Mouse (Mus musculus) neural tube, embryonic 15.5 days (tissue): ENCODE results near the gene Nosip. TPM values are rescaled to one million over a fixed set of nuclear protein-coding genes. Genes with fewer than 3 reads are reported as not detected.

Experiments
- ATAC-seq: fragments of 200-750 bp; cut with Nextera tagmentation; 2 replicates; pipeline ENCODE4 v1.8.0; 2017; ENCODE audit warnings: mild to moderate bottlenecking, moderate TSS enrichment, moderate library complexity; ENCODE audit not compliant: low FRiP score
- H3K27ac ChIP-seq: fragments of 300-500 bp; sonication (generic); replicated peaks from 2 replicates; pipeline ENCODE4 v1.5.1; 2015; ENCODE audit warnings: mild to moderate bottlenecking, inconsistent platforms
- H3K27me3 ChIP-seq: fragments of 300-500 bp; sonication (generic); replicated peaks from 2 replicates; pipeline ENCODE4 v1.6.1; 2015; ENCODE audit warnings: inconsistent platforms
- H3K36me3 ChIP-seq: fragments of 300-500 bp; sonication (generic); 2 replicates; pipeline ENCODE4 v1.6.1; 2015; ENCODE audit warnings: inconsistent platforms
- H3K4me1 ChIP-seq: fragments of 300-500 bp; sonication (generic); 2 replicates; pipeline ENCODE4 v1.6.1; 2015; ENCODE audit warnings: inconsistent platforms
- H3K4me2 ChIP-seq: fragments of 300-500 bp; sonication (generic); 2 replicates; pipeline ENCODE4 v1.6.1; 2015; ENCODE audit warnings: inconsistent platforms, mild to moderate bottlenecking, moderate library complexity
- H3K4me3 ChIP-seq: fragments of 300-500 bp; sonication (generic); replicated peaks from 2 replicates; pipeline ENCODE4 v1.5.1; 2015; ENCODE audit warnings: mild to moderate bottlenecking, inconsistent platforms
- H3K9ac ChIP-seq: fragments of 300-500 bp; sonication (generic); replicated peaks from 2 replicates; pipeline ENCODE4 v1.6.1; 2015; ENCODE audit warnings: mild to moderate bottlenecking, inconsistent platforms
- H3K9me3 ChIP-seq: fragments of 300-500 bp; sonication (generic); replicated peaks from 2 replicates; pipeline ENCODE4 v1.6.1; 2016; ENCODE audit warnings: inconsistent platforms
- WGBS: fragments of 180-500 bp; shearing (Covaris S2); methylation state at CpG from one replicate; pipeline ENCODE4 v1.1.7; 2015; ENCODE audit warnings: mixed read lengths; 5-methylcytosine and 5-hydroxymethylcytosine counted together
- polyA plus RNA-seq: library from polyadenylated mRNA; unstranded; fragments of >200 nt; fragmentation: Nextera tagmentation; extraction: Ambion mirVana; gene quantifications from 2 replicates; pipeline ENCODE4 v1.2.1, GENCODE M21; 2015

The Nosip gene
- polyA plus RNA-seq, result 65.8 and 66.5 TPM in 2 replicates

DNA sequence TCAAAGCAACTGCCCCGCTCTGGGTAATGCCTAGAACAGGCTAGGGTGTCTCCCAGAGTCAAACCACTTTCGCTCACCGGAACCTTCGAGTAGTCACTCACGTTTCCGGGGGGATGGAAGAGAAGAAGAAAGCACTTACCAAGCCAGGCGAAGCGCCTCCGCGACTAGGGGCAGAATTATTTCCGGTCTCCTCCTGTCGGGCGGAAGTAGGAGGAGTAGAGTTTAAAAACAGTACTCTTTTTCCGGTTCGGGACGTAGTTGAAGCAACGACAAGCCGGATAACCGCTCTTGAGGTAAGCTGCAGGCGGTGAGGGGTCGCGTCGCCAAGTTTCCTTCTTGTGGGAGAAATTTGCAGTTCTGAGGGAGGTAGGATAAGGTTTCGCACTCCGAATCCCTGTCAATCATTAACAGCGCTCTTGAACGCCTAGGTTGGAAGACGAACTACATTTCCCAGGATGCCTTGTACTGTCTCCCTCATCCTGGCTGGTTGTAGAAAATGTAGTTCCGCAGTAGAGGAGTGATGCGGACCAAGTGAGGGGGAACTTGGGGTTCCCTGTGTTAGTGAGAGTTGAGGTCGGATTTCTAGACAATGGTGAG lies at the start of gene Nosip, which contains the start of gene Prrg2:
TSS of gene Nosip (plus strand) at position 191 of the 597 bp plus-strand sequence.
TSS of gene Prrg2 (minus strand) at position 439 of the 597 bp plus-strand sequence.
- no peaks in the 10 kb centered on the region for H3K27me3 ChIP-seq
- peaks cover 35% of the 10 kb centered on the region for H3K4me1 ChIP-seq
- peak within 1 kb of the TSS; percentile 62 for H3K4me3 ChIP-seq
- WGBS, result under 1% methylated on average over 31 of the region's 31 CpGs
- peak within 1 kb of the TSS; percentile 94 for H3K27ac ChIP-seq
- H3K36me3 ChIP-seq, result no peaks in the 10 kb centered on the region
- peak within 1 kb of the TSS; percentile 63 for H3K9ac ChIP-seq
- H3K9me3 ChIP-seq, result no peaks in the 10 kb centered on the region
- H3K4me2 ChIP-seq, result peak within 1 kb of the TSS; percentile 67
- peak; percentile 89 for ATAC-seq

DNA sequence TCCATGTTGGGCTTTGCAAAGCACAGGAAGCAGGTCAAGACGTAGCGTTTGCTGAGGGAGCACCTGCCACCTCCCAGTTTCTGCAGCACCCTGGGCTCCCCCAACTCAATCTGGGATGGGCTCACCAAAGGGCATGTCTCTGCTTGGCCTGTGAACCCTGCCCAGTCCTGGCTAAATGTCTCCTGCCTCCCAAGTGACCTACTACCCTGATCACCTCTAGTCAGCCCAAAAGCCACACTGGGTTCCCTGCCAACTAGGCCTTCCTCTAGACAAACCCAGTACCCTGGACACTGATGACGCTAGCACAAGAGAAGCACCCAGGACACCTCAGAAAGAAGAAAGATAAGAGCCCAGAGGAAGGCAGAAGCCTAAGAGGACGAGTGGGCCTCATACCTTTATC lies 49.4 kb upstream of the Nosip start:
- Histone ChIP-seq H3K4me1 (peaks cover 39% of the 10 kb centered on the region), H3K4me2 (no peak overlapping the region), H3K9me3 (no peaks in the 10 kb centered on the region), H3K9ac (no peak overlapping the region), H3K27ac (no peak overlapping the region), H3K36me3 (peaks cover 58% of the 10 kb centered on the region), H3K27me3 (no peaks in the 10 kb centered on the region), H3K4me3 (no peak overlapping the region)
- 84% methylated on average over 4 of the region's 4 CpGs for WGBS
- no peak for ATAC-seq

DNA sequence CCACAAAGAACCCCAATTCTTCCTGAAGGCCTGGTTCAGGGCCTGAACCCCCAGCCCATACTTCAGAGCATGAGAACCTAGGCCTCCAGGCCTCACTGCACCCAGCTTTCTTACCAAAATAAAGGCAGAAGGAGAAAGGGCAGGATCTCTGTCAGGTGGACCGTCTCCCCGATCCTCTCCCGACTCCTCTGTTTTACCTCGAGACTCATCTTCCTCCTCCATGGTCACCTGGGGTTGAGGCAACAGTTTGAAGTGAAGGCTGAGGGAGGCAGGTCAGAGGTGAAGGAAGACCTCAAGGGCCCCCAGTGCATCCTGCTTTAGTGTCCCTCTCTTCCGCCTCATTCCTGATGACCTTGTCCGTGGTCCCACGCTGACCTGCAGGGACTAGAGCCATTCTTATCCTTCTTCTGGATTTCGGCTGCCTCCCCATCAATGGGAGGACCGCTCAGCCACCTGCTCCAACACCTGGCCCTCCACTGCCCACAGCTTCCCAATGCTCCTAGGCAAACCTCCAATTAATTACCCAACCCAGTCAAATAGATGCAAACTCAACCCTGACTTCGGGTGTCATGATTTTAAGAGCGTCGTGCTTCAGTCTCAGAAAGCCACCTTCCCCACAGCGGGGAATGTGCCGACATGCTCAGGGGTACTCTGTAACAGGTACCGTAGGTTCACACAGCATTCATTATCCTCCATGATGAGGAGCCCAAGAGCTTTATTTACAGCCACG lies 48.7 kb upstream of the Nosip start:
- H3K36me3 ChIP-seq, result peaks cover 51% of the 10 kb centered on the region
- H3K4me3 ChIP-seq, result no peak overlapping the region
- H3K27me3 ChIP-seq, result no peaks in the 10 kb centered on the region
- ATAC-seq, result no peak
- WGBS, result 96% methylated on average over 16 of the region's 16 CpGs
- no peak overlapping the region for H3K9ac ChIP-seq
- no peaks in the 10 kb centered on the region for H3K9me3 ChIP-seq
- peaks cover 44% of the 10 kb centered on the region for H3K4me1 ChIP-seq
- H3K27ac ChIP-seq, result no peak overlapping the region
- no peak overlapping the region for H3K4me2 ChIP-seq

DNA sequence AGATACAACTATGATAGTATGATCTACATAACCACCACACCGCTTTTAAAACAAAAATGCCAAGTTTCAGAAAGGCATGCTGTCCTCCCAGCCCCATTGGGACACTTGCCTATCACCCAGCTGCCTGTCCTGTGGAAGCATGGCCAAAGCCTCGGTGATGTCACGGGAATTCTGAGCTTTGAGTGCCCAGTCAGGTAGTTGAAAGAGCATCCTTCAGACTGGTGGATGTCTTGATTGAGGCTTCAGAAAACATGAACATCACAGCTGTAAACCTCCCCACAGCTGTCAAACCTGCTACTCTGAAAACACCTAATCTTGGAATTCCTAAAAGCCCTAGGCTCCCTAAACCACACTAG lies 48.2 kb upstream of the Nosip start:
- Histone ChIP-seq H3K4me2 (no peak overlapping the region), H3K36me3 (peaks cover 45% of the 10 kb centered on the region), H3K4me1 (peaks cover 50% of the 10 kb centered on the region), H3K27ac (no peak overlapping the region), H3K9me3 (no peaks in the 10 kb centered on the region), H3K27me3 (peaks cover 5% of the 10 kb centered on the region; the same call in 1 of the 2 replicates), H3K9ac (no peak overlapping the region), H3K4me3 (0 out of 2 replicates have a peak overlapping the region, but pooled peaks have one; percentile 91)
- ATAC-seq, result no peak
- WGBS, result 97% methylated on average over 3 of the region's 3 CpGs

DNA sequence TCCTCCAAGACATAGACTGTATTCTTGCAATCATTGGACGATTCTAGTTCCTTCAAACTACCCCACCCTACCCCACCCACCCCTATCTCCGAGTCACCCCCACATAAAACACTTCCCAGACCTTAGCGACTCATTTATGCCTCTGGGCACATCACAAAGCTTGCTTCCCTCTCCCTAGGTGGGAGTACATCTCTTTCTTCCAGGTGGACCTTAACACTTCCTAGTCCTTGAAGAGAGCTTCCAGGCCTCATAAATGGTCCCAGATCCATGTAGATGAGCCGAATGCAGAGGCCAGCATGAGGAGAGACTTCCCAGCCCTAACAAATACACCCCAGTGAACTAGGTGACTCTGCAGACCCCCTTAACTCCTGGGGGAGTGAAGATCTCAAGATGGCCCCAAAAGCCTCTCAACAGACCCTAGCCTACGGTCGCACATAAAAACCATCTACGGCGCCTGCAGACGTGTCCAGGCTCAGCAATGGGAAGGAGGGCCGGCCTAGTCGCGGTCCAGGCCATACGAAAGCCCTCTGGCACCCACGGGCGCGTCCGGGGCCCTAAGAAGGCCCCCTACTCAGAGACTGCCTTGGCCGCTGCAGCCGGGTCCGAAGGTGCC lies 46.8 kb upstream of the Nosip start:
- Histone ChIP-seq H3K27ac (peak overlapping the region; percentile 84), H3K4me3 (peak overlapping the region; percentile 91), H3K9me3 (no peaks in the 10 kb centered on the region), H3K4me1 (peaks cover 50% of the 10 kb centered on the region), H3K27me3 (peaks cover 5% of the 10 kb centered on the region; the same call in 1 of the 2 replicates), H3K9ac (peak overlapping the region; percentile 88), H3K4me2 (peak overlapping the region; percentile 86), H3K36me3 (peaks cover 32% of the 10 kb centered on the region)
- WGBS, result 2% methylated on average over 20 of the region's 20 CpGs
- ATAC-seq, result no peak; the same call in 1 of the 2 replicates

DNA sequence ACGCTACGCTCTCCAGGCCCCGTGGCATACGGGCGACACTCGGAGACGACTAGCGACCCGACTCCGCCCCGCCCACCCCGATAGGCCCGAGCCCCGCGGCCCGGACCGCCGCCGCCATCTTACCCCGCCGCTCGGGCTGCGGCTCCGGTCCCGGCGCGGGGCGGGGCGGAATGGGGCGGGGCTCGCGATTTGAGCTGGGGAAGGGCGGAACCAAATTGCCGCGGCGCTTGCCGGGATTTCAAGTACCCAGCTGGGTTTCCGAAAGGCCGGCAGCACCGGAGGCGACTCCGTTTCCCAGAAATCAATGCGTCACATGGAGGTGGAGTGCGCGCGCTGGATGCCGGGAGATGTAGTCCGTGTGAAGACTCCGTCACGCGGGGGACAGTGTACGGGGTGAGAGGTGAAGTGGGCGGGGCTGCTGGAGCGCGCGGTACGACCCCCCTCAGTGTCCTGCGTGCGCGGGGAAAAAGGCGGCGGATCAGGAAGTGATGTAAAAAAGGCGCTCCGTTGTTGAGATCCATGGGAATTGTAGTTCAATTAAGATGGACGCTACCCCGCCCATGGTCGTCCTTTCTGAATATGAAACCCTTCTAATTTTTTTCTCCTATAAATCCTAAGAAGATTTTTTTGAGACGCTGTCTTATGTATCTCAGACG lies 46.1 kb upstream of the Nosip start, which contains the start of gene Scaf1:
TSS of gene Scaf1 (minus strand) at position 407 of the 656 bp plus-strand sequence.
- H3K4me2 ChIP-seq, result peak within 1 kb of the TSS; percentile 86
- H3K9me3 ChIP-seq, result no peaks in the 10 kb centered on the region
- peak within 1 kb of the TSS; percentile 84 for H3K27ac ChIP-seq
- peaks cover 5% of the 10 kb centered on the region; the same call in 1 of the 2 replicates for H3K27me3 ChIP-seq
- peak within 1 kb of the TSS; percentile 91 for H3K4me3 ChIP-seq
- peak; percentile 95 for ATAC-seq
- WGBS, result under 1% methylated on average over 68 of the region's 69 CpGs
- H3K9ac ChIP-seq, result peak within 1 kb of the TSS; percentile 88
- H3K4me1 ChIP-seq, result peaks cover 50% of the 10 kb centered on the region
- peaks cover 28% of the 10 kb centered on the region for H3K36me3 ChIP-seq

DNA sequence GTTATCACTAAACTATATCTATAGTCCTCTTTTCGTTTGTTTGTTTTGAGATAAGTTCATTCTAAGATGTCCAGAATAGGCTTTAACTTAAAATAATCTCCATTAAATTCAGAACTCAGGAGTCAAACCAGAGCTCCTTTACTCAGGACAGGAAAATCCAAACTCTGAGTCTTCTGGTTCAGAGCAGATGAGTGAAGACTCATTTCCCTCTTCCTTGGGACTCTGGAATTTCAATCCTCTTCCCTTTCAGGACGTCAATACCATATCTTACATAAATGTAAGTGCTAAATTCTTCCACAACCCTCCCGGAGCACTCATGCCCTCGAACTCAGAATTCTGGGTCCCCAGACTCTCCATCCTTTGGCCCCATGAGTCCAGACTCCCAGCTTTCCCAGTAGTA lies 45.5 kb upstream of the Nosip start:
- peaks cover 22% of the 10 kb centered on the region for H3K36me3 ChIP-seq
- ATAC-seq, result no peak
- peaks cover 50% of the 10 kb centered on the region for H3K4me1 ChIP-seq
- under 1% methylated on average over 4 of the region's 4 CpGs for WGBS
- peak overlapping the region; percentile 45 for H3K9ac ChIP-seq
- H3K4me3 ChIP-seq, result peak overlapping the region; percentile 91
- peak overlapping the region; percentile 86 for H3K4me2 ChIP-seq
- H3K9me3 ChIP-seq, result no peaks in the 10 kb centered on the region
- peak overlapping the region; percentile 84 for H3K27ac ChIP-seq
- H3K27me3 ChIP-seq, result peaks cover 5% of the 10 kb centered on the region; the same call in 1 of the 2 replicates

DNA sequence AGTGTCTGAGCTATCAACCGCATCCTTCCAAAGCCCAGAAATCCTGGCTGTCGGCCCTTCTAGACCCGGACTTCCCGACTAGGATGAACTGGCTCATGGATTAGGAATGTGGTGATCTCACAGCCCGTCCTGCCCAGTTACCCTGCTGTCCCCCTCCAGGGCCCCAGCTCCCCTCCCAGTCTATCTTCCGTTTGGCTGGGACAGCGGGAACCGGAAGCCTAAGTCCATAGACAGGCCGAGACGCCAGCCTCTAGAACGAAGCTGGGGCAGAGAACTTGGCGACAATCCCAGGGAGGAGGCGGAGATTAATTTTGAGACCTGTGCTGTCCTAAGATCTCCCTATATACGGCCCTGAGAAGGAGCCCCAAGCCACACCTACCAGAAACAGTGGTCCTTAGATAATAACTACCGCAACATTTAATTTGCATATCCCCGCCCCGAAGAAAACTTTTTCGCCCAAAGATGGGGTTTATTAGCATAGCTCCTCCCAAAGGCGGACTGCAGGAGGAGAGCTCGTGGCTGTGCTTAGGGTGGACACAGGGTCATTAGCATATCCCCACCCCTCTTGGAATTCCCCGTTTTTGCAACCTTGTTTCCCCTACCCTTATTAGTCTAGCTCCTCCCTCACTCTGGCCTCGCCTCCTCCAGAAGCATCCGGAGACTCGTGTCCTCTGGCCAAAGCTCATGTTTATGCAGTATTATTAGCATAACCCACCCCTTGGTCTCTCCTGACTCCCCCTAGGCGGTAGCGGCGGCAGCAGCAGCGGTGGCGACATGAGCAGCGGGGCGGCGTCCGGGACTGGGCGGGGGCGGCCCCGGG lies 44.8 kb upstream of the Nosip start, which contains the start of gene Rras:
TSS of gene Rras (plus strand) at position 720 of the 820 bp plus-strand sequence.
- no peaks in the 10 kb centered on the region for H3K9me3 ChIP-seq

DNA sequence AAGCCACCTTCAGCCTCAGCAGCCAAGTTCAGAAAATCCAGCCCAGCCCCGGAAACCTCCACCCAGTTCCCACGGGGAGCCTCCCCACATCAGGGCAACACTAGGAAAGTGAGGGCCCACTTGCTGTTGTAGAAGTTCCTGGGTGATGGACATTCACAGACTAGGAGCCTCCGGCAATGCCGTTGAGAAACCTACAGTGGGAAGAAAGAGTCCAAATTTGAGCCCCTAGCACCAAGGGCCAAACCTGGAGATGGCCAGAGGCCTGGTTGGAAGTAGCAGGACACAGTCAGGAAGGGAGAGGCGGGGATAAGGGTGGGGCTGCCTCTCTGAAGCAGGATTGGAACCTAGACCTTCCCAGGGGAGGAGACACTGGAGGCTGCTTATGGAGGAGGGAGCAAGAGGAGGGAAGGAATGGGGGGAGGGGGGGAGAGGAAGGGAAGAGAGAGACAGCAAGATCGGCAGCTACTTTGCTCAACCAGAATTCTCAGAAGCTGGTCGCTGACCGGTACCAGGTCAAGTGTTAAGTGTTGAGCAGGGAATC lies 43.1 kb upstream of the Nosip start:
- H3K9ac ChIP-seq, result no peak overlapping the region
- WGBS, result 43% methylated on average over 8 of the region's 8 CpGs

More for the DNA sequence above, 44.8 kb upstream of the Nosip start, which contains the start of gene Rras:
- peak within 1 kb of the TSS; percentile 84 for H3K27ac ChIP-seq
- peak within 1 kb of the TSS; percentile 91 for H3K4me3 ChIP-seq
- peak within 1 kb of the TSS; percentile 45 for H3K9ac ChIP-seq
- peaks cover 5% of the 10 kb centered on the region; the same call in 1 of the 2 replicates for H3K27me3 ChIP-seq
- ATAC-seq, result peak; percentile 72
- H3K4me1 ChIP-seq, result peaks cover 50% of the 10 kb centered on the region
- H3K36me3 ChIP-seq, result peaks cover 15% of the 10 kb centered on the region
- WGBS, result under 1% methylated on average over 36 of the region's 36 CpGs
- peak within 1 kb of the TSS; percentile 86 for H3K4me2 ChIP-seq

DNA sequence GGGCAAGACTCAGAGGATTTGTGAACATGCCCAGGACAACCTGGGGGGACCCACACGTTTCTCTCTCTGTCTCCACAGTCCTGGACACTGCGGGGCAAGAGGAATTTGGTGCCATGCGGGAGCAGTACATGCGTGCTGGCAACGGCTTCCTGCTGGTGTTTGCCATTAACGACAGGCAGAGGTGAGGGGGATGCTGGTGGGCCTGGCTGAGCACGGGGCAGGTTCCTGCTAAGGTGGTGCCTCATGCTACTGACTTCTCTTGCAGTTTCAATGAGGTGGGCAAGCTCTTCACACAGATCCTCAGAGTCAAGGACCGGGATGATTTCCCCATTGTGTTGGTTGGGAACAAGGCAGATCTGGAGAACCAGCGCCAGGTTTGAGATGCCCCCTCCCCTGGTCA lies 42.0 kb upstream of the Nosip start:
- H3K36me3 ChIP-seq, result no peaks in the 10 kb centered on the region
- peaks cover 26% of the 10 kb centered on the region for H3K4me1 ChIP-seq
- H3K9ac ChIP-seq, result no peak overlapping the region
- no peak overlapping the region for H3K4me2 ChIP-seq
- H3K4me3 ChIP-seq, result no peak overlapping the region
- H3K27ac ChIP-seq, result no peak overlapping the region
- 71% methylated on average over 9 of the region's 9 CpGs for WGBS
- ATAC-seq, result no peak
- H3K9me3 ChIP-seq, result no peaks in the 10 kb centered on the region
- H3K27me3 ChIP-seq, result peaks cover 5% of the 10 kb centered on the region; the same call in 1 of the 2 replicates

More for the DNA sequence above, 43.1 kb upstream of the Nosip start:
- H3K27ac ChIP-seq, result no peak overlapping the region
- no peaks in the 10 kb centered on the region for H3K9me3 ChIP-seq
- H3K4me2 ChIP-seq, result peak overlapping the region; percentile 86
- peaks cover 38% of the 10 kb centered on the region for H3K4me1 ChIP-seq
- no peaks in the 10 kb centered on the region for H3K36me3 ChIP-seq
- peak overlapping the region; percentile 91; the same call in 1 of the 2 replicates for H3K4me3 ChIP-seq
- peaks cover 5% of the 10 kb centered on the region; the same call in 1 of the 2 replicates for H3K27me3 ChIP-seq
- ATAC-seq, result no peak
